Mouse (Mus musculus) spleen, adult 18-20 months (tissue): ENCODE results near the gene Ehd4.
A peak's percentile ranks its signal among the peaks of the same experiment; 100 is the strongest.

Experiments
- DNase-seq, 2 experiments: peaks; one replicate each; pipeline ENCODE4 v3.0.0; 2022; ENCODE audit warnings: mixed read lengths in 2 of 2

Ehd4 gene

DNA sequence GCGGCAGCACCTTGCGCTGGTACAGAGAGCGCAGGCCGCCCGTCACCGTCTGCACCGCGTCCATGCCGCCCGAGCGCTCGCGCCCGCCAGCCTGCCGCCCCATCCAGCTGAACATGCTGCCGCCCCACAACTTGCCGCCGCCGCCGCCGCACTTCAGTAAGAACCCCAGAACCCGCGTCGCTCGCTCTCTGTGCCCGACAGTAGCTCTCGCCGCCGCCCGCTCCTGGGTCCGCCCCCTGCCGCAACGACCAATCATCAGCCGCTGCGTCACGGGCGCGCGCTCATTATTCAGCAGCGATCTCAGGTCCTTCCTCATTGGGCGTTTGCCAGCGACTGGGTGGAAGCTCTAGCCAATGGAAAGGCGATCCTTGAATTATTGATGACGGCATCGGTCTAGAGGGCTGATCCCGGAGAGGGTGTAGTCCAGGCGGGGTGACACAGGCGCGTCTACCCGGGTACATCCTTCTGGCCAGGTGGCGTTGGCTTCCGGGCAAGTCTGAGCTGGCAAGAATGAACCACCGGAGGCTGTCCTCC is at the start of gene Ehd4:
Gene Ehd4, minus strand, starts transcription at position 246 of the 534 bp plus-strand sequence.
- peak; percentile 98 for DNase-seq

- DNase-seq = no peak
Observed at GRCm38 (mm10) chr2:120203742-120204141, 49.3 kb upstream of the Ehd4 start.

DNA sequence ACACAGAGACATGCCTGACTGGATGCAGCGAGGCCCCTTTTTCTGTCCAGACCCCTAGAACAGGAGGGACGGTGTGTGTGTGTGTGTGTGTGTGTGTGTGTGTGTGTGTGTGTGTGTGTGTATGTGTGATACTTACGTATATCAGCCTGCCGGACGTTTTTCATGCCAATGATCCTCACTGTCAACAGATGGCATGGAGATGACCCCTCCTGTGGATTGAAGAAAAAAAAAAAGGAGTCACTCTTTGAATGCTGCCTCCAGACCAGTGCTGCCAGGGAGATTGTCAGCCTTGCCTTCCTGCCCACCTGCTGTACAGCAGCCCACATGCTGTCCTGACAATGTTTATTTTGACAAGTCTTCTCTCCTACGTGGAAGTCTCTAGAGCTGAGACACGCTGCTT is 45.7 kb upstream of the Ehd4 start:
- DNase-seq = no peak

DNA sequence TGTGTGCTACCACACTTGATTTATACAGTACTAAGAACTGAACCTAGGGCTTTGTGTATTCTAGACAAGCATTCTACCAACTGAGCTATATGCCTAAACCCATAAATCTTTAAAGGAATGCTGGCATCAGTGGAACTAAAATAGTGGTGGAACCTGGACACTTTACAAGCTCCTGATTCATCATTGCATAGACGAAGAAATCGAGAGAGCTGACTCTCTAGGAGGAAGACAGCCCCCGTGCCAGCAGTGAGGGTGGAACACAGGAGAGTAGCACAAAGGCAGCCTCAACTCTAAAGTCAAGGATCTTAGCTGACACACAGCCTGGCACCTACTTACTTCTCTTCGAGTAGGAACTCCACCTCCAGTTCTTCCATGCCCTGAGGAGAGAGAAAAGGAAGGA is 33.8 kb upstream of the Ehd4 start:
- no peak for DNase-seq

GRCm38 (mm10) chr2:120187583-120187982 is 33.2 kb upstream of the Ehd4 start:
- DNase-seq = no peak

GRCm38 (mm10) chr2:120185527-120186276 is 31.3 kb upstream of the Ehd4 start:
- no peak for DNase-seq

DNA sequence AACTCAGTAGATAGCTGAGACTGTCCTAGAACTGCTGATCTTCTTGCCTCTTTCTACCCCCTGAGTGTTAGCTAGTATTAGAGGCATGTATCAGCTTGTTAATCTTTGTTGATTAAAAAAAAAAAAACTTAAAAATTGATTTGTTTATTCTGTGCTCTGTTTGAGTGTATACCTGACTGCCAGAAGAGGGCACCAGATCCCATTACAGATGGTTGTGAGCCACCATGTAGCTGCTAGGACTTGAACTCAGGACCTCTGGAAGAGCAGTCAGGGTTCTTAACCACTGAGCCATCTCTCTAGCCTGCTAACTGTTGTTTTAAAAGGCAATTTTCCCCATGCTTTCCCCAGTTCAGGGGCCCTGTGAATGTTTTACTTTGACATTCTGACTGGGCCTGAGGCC is 24.5 kb upstream of the Ehd4 start:
- DNase-seq = no peak

DNA sequence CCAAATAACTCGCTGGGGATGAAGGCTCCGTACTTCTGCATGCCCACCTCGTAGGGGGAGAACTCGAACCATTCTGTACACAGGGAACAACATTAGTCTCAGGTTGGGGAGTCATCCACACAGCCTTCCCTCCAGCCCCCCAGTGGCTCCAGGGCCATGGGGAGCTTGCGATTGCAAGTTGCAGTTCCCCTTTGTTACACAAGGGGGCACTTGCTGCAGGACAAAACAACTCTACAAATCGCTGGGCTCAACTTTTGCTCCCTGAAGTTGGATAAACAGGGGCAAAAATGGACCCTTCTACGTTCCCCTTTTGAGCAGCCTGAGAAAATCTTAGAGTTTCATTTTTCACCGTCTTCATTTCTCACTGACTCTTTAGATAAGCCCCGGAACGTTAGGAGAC is 19.3 kb upstream of the Ehd4 start:
- DNase-seq = peak in 1 of 2 experiments; percentile 56

GRCm38 (mm10) chr2:120171362-120171761 is 17.0 kb upstream of the Ehd4 start:
- no peak for DNase-seq

GRCm38 (mm10) chr2:120170726-120171125 is 16.3 kb upstream of the Ehd4 start:
- peak in 1 of 2 experiments; percentile 47 for DNase-seq

DNA sequence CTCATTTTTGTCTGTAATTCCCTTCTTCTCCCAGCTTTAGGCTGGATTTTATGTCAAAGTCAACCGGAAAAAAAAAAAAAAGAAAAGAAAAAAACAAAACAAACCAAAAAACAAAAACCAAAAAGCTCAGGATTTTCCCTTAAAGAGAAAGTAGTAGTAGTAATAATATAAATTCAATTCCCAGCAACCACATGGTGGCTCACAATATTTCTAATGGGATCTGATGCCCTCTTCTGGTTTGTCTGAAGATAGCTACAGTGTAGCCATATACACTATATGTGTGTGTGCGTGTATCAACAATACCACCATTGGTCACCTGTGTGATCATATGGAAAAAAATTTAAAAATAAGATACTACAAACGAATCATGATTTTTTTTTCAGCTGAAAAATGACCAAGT is 15.0 kb upstream of the Ehd4 start:
- DNase-seq = no peak

GRCm38 (mm10) chr2:120167763-120168162 is 13.4 kb upstream of the Ehd4 start:
- no peak for DNase-seq

- no peak for DNase-seq
Observed at GRCm38 (mm10) chr2:120165474-120165873, 11.1 kb upstream of the Ehd4 start.

GRCm38 (mm10) chr2:120159434-120159833 is 5.0 kb upstream of the Ehd4 start:
- DNase-seq = no peak

DNA sequence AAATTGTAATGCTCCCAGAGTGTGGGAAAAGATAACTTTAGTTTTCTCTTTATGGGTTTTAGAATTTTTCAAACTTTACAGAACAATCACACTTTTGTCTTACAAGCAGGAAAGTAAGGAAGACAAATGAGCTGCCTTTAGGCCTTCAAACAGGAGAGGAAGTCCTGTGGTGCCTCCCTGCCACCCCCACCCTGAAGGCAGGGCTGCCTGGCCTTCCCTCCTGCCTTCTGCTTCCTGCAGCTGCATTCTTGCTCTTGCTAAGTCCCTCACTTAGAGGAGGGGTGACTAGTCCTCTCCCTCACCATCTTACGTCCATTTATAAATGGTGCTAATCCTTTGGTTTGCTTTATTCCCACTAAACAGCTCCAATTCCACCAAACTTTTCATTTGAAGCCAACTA is 4.4 kb upstream of the Ehd4 start:
- DNase-seq = peak in 1 of 2 experiments; percentile 25

- no peak for DNase-seq
Observed at GRCm38 (mm10) chr2:120158016-120158415, 3.6 kb upstream of the Ehd4 start.

DNA sequence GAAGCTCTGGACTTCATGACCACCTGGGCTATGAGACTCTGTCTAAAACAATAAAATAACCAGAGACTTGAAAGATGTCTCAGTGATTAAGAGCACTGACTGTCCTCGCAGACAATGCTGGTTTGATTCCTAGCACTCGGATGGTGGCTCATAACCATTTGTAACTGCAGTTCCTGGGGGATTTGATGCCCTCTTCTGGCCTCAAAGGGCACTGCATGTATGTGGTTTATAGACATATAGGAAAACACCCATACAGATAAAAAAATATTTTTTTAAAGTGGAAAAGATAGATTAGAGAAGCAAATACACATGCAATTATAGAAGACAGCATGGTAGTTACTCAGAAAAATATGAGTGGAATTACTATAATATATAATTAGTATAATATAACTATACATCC is 3.2 kb upstream of the Ehd4 start:
- no peak for DNase-seq

DNA sequence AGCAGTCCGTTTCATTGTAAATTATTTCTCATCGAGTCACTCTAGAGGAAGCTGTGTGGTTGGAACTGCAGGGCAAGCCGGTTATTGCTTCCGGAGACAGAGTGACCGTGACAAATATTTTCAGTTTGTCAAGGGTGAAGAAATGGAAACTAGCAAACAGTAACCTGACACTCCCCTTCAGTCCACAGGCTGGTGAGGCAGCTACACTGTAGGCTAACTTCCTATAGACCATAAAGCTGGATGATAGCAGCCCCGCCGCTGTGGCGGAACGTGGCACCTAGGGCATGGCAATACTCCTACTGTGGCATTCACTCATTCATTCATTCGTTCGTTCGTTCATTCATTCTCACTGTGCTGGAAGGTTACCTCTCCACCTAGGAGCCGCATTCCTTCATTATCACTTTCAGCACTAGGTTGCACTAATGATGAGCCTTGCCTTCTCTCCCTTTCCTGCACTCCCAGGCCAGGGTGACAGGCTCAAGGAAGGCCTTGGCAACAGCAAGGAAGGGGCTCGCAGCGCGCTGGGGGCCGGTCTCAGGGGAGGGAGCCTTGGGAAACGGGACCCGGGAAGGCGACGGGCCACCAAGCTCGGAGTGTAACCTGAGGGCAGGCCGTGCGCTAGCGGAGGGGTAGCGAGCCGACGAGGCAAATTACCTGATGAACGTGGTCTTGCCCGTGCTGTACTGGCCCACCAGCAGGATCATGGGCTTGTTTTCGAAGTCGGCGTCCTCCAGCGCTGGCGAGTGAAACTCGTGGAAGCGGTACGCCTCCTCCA is 633 bp downstream of the Ehd4 start:
- no peak for DNase-seq

- no peak for DNase-seq
Observed at GRCm38 (mm10) chr2:120150571-120150970, 3.8 kb downstream of the Ehd4 start.

DNA sequence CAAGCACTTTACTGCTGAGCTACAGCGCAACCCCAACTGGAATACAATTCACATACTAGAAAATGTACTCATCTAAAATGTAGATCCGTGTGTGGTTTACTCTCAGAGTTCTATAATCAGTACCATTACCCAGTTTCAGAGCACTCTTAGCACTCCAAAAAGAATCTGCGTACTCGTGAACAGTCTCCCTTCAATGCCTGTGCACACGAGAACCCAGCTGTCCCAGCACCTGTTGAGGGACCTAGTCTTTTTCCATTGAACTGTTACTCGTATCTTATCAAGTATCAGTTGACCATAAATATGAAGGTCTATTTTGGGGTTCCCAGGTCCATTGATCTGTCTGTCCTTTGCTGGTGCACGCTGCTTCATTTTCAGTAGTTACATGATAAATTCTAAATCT is 4.8 kb downstream of the Ehd4 start:
- no peak for DNase-seq

- DNase-seq = no peak
Observed at GRCm38 (mm10) chr2:120147999-120148398, 6.4 kb downstream of the Ehd4 start.

DNA sequence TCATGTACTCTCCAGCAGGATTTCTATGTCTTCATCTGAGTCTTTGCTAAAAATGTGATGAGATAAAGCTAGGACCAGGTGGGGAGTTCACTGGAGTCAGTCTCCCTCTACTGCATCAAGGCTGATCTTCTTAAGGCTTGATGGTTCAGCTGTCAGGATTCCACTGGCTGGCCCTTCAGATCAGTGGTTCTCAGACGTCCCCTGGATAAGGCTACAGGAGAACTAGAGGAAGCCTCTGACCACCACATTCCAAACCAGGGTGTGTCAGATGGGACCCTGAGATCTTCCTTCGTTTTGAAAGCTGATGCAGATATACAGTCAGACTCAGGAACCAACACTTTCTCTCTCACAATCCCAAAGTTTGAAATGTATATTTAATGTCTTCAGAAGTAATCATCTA is 7.0 kb downstream of the Ehd4 start:
- no peak for DNase-seq

GRCm38 (mm10) chr2:120146543-120146942 is 7.9 kb downstream of the Ehd4 start:
- DNase-seq = no peak

DNA sequence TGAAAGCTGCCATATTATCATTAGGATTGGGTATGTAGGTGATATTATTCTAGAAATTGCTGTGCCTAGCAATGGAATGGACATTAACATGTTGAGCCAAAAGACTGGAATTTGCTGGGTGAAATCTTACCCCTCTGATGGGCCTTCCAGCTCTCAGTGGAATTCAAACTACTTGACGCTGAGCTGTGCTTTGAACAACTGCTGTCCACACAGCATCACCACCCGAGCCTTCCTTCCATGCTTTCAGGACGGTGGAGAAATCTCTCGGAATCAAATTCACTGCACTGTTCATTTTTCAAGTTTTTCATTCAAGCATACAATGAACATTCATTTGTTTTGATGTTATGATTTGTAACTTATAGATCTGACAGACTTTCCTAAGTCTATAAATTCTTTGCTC is 10.0 kb downstream of the Ehd4 start:
- no peak for DNase-seq
